Mouse (Mus musculus) myocyte (in vitro differentiated cells): Measurements from ENCODE around the gene Erv3.
"Not testable (repeated sequence)": the region's sequence is repeated elsewhere in the genome, so short reads cannot be mapped to it uniquely, and the experiment has no call there.

Source experiments
- CEBPB ChIP-seq: IDR thresholded peaks from 2 replicates; pipeline ENCODE4 v1.6.1; 2011; ENCODE audit warnings: mild to moderate bottlenecking, moderate library complexity; ENCODE audit not compliant: poor library complexity, insufficient read depth, severe bottlenecking
- POLR2A ChIP-seq: IDR thresholded peaks from one replicate; pipeline ENCODE4 v1.6.1; 2011; ENCODE audit warnings: low read depth, mild to moderate bottlenecking, control low read depth, moderate library complexity; ENCODE audit not compliant: insufficient read length

DNA sequence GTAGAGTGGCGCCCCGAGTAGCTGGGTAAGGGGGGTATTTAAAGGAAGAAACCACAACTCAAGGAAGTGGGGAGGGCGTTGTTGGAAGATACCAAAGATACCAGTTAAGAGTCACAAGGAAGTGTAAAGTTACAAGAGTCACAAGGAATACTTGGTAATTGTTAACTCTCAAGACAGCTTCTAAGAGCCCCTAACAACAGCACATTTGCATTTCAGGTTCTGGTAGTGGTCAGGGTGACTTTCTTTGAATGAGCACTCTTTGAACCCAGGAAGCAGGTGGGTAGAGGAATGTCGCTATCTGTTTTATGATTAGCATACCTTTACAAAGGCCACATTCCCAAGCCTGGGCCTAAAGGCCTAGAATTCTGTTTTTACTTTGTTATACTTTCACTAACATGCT is 28.6 kb downstream of the Erv3 start:
- not testable (repeated sequence) for TF ChIP-seq POLR2A, CEBPB
